ENCODE assay signal across 9 mouse cellular contexts in genomic region chr17:52461264-52461663, GRCm38 (mm10).
DNase-seq lines count a peak whose midpoint lies in the region; ATAC-seq and TF ChIP-seq lines count a peak whose summit lies in the region.
"Had no signal": no experiment of that assay in that cellular context is flagged by ENCODE, and none has a peak within 500 bp of the region (broad histone marks: within the 10 kb centered on the region; RNA-seq: fewer than 3 reads in every experiment).

No protein-coding gene starts in this region.

- ATAC-seq in forebrain, postnatal 0 days, result 0 out of 2 replicates have a peak, but pooled peaks have one; percentile 34
- no peak for ATAC-seq in liver, postnatal 0 days

- no peak for TF ChIP-seq EP300 in liver, postnatal 0 days (IDR thresholded peaks at IDR 0.05; ENCODE audit: low read depth)

- H3K4me1 ChIP-seq in forebrain, postnatal 0 days (ENCODE audit: insufficient read depth), result peaks cover 6% of the 10 kb centered on the region; the same call in 1 of the 2 replicates
- no peaks in the 10 kb centered on the region for H3K4me1 ChIP-seq in liver, postnatal 0 days (ENCODE audit: insufficient read depth)

- no peaks in the 10 kb centered on the region for H3K9me3 ChIP-seq in forebrain, postnatal 0 days (ENCODE audit: low read length)
- H3K9me3 ChIP-seq in liver, postnatal 0 days (ENCODE audit: low read length), result no peaks in the 10 kb centered on the region

- H3K4me3 ChIP-seq in forebrain, postnatal 0 days (ENCODE audit: low read depth, low read length), result no peak overlapping the region
- no peak overlapping the region for H3K4me3 ChIP-seq in liver, postnatal 0 days (ENCODE audit: low read depth, low read length)
- H3K4me3 ChIP-seq: erythroblast, embryonic 14.5 days had no signal

- TF ChIP-seq CTCF in forebrain, postnatal 0 days (IDR thresholded peaks at IDR 0.05; ENCODE audit: low read depth), result no peak
- no peak for TF ChIP-seq CTCF in liver, postnatal 0 days (IDR thresholded peaks at IDR 0.05; ENCODE audit: low read depth)

- H3K27me3 ChIP-seq in forebrain, postnatal 0 days (ENCODE audit: insufficient read depth, low read length), result no peaks in the 10 kb centered on the region
- H3K27me3 ChIP-seq in liver, postnatal 0 days (ENCODE audit: insufficient read depth, low read length), result no peaks in the 10 kb centered on the region

- no peak overlapping the region for H3K4me2 ChIP-seq in forebrain, postnatal 0 days (ENCODE audit: low read depth)
- H3K4me2 ChIP-seq in liver, postnatal 0 days (ENCODE audit: low read depth, low read length), result no peak overlapping the region

- DNase-seq in layer of hippocampus, adult 11-12 months (ENCODE audit: low spot score), result peak; percentile 11
- DNase-seq in layer of hippocampus, adult 8-10 months (ENCODE audit: low spot score in 2 of 2), result no peak
- peak; percentile 1 for DNase-seq in Muller cell, postnatal 12 days (ENCODE audit: inconsistent ontology term)
- DNase-seq in forebrain, postnatal 0 days, result no peak
- DNase-seq in right cerebral cortex, postnatal 10 days (ENCODE audit: low spot score in 2 of 2), result peak; percentile 34 to 44
- DNase-seq in adrenal gland, postnatal 25 days, result no peak
- no peak for DNase-seq in liver, postnatal 0 days
- DNase-seq: kidney, adult 11 months had no signal

- no peak overlapping the region for H3K27ac ChIP-seq in forebrain, postnatal 0 days (ENCODE audit: low read depth, low read length)
- H3K27ac ChIP-seq in liver, postnatal 0 days (ENCODE audit: low read depth), result no peak overlapping the region

- H3K36me3 ChIP-seq in forebrain, postnatal 0 days (ENCODE audit: insufficient read depth), result no peaks in the 10 kb centered on the region
- no peaks in the 10 kb centered on the region for H3K36me3 ChIP-seq in liver, postnatal 0 days (replicated peaks; ENCODE audit: insufficient read depth, low read length)

- peak overlapping the region; percentile 35 for H3K9ac ChIP-seq in forebrain, postnatal 0 days
- no peak overlapping the region for H3K9ac ChIP-seq in liver, postnatal 0 days (replicated peaks)

- WGBS in forebrain, postnatal 0 days, result 31% methylated on average over 11 of the region's 11 CpGs
- 70% methylated on average over 11 of the region's 11 CpGs for WGBS in liver, postnatal 0 days (ENCODE audit: insufficient replicate concordance)

Comparison
In these comparisons a context has a peak if more than half of its experiments do, and no peak if none do; other contexts are left out.
1. DNase-seq: peak in layer of hippocampus, adult 11-12 months (single experiment), Muller cell, postnatal 12 days (single experiment) and right cerebral cortex, postnatal 10 days (2 of 2); none in layer of hippocampus, adult 8-10 months (0 of 2), forebrain, postnatal 0 days (single experiment), adrenal gland, postnatal 25 days (single experiment) and liver, postnatal 0 days (single experiment).